Mouse (Mus musculus) neutrophil, adult 5-6 weeks (primary cell): Measurements from ENCODE around the gene Pop7. TPM values are rescaled to one million over a fixed set of nuclear protein-coding genes. Genes with fewer than 3 reads are reported as not detected.

Experiments used
- ATAC-seq: fragments of 151-379, 151-347 bp; 2 replicates; pipeline ENCODE4 v1.8.0; 2017; ENCODE audit warnings: mild to moderate bottlenecking, moderate TSS enrichment; ENCODE audit not compliant: insufficient number of reproducible peaks, poor library complexity, low FRiP score, severe bottlenecking; ENCODE audit errors: extremely low read depth
- total RNA-seq: library from RNA; stranded (forward); fragments of 200-1000 nt; gene quantifications from 2 replicates; pipeline ENCODE4 v1.2.3, GENCODE M21; 2017

Pop7 gene
- total RNA-seq, 1 experiment from 2014 or later, result 20.0 TPM

GRCm38 (mm10) chr5:137529221-137529995 is 27.1 kb upstream of the Pop7 start:
- ATAC-seq, result no peak

- no peak for ATAC-seq
Observed at GRCm38 (mm10) chr5:137528247-137528968, 26.1 kb upstream of the Pop7 start.

DNA sequence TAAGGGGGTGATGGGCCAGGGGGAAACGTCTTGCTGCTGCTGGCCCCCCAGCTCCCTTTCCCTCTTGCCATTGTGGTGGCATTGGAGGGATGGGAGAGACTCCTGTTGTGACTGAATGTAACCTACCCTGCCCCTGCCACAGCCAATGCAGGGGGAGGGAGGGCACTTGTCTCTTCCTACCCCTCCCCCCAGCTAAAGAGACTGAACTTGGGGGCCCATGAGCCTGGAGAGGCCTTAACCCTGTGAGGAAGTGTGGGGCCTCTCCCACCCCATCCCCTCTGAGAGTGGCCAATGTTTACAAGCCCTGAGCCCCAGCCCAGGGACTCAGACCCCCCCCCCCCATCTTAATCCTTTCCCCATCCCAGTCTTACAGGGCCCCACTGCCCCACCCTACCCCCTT is 25.1 kb upstream of the Pop7 start:
- no peak for ATAC-seq

DNA sequence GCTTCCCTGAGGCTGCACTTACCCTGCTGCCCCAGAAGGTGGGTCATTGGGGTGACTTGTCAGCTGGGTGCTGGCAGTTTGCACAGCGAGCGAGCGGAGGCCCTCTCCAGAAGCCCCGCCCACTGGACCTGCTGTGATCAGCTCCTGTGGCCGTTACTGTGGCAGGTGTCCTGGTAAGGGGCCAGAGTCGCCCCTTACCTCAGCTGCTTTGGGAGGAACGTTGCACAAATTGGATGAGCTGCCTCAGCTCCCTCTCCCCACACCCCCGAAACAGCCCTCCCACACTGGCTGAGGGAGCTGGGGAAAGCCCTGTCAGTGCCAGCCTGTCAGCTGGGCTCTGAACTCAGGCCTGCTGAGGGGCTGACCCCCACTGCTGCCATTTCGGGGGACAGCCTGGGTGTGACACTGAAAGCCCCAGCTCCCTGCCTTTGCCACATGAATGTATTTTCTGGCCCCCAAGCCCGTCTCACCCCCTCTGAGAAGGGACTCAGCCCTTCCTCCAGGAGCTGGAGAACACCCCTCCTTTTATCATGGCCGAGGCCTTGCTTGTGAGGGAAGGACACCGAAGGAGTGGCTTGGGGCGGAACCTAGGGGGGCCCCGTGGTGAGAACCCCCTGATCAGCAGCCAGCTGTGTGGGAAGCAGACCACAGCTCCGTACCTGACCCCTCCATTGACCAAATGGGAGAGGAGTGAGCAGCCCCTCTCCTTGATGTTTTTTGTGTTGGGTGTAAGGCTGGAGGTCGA is 24.0 kb upstream of the Pop7 start:
- no peak for ATAC-seq

GRCm38 (mm10) chr5:137525511-137525910 is 23.2 kb upstream of the Pop7 start:
- no peak for ATAC-seq

DNA sequence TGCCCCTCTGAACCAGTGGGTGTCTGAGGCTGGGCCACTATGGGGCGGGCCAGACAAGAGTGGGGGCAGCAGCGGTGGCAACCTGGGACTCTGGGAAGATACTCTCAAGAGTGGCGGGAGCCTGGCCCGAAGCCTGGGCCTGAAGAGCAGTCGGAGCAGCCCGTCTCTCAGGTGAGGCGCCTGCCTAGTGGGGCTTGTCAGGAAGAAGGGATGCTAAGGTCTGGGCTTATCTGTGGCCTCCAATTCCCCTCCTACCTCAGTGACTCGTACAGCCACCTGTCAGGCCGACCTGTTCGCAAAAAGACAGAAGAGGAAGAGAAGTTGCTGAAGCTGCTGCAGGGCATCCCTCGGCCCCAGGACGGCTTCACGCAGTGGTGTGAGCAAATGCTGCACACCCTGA is 22.4 kb upstream of the Pop7 start:
- no peak for ATAC-seq

GRCm38 (mm10) chr5:137524251-137524515 is 21.9 kb upstream of the Pop7 start:
- no peak for ATAC-seq

- no peak for ATAC-seq
Observed at GRCm38 (mm10) chr5:137523396-137524250, 21.3 kb upstream of the Pop7 start.

DNA sequence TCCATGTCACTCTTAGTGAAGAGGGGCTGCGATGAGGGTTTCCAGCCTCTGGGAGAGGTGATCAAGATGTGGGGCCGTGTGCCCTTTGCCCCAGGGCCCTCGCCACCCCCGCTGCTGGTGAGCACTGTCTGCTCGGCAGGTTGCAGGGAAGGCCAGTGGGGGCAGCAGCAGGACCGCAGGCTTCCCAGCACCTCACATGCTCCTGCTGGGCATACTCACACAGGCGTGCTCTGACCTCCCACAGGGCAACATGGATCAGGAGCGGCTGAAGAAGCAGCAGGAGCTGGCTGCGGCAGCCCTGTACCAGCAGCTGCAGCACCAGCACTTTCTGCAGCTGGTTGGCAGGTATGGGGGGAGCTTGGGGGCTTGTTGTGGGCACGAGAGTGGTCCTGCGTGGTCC is 20.4 kb upstream of the Pop7 start:
- no peak for ATAC-seq

GRCm38 (mm10) chr5:137521861-137522260 is 19.5 kb upstream of the Pop7 start:
- no peak for ATAC-seq

GRCm38 (mm10) chr5:137519691-137520550 is 17.6 kb upstream of the Pop7 start:
- no peak for ATAC-seq

DNA sequence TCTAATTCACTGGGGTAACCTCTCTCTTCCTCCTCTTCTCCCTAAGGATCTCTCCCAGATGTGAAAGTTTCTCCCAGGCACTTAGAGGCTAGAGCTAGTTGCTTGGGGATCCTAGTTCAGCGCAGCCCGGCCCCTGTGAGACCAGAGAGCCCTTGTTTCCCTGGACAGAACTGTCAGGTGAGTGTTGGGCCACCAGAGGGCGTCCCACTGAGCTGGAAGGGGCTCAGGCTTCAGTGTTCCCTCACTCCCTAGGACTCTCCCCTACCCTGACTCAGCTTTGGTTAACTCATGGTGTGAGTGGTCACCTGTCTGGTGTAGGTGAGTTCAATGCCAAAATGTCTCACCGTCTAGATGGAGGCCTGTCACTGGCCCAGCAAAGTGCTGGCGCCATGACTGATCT is 16.1 kb upstream of the Pop7 start, which contains the start of gene Gigyf1:
Gigyf1 (plus strand) TSS at position 113 of the 400 bp plus-strand sequence.
- peak; percentile 8; the same call in 1 of the 2 replicates for ATAC-seq

DNA sequence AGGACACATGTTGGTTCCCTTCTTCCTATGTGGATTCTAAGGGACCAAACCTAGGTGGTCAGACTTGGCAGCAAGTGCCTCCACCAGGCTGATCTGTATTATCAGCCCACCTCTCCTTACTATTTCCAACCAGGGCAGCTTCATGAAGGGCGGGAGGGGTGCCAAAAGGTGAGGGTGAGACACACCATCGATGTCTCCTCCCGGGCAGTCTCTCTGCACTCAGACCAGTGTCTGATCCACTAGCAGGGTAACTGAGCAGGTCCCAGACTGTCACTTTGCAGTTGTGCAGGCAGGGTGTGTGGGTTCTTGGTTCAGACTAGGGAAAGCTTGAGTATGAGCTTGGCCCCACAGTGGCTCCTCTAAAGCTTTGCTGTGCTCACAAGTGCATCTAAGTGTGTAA is 12.5 kb upstream of the Pop7 start:
- no peak for ATAC-seq

- ATAC-seq, result no peak
Observed at GRCm38 (mm10) chr5:137513951-137514721, 11.8 kb upstream of the Pop7 start.

DNA sequence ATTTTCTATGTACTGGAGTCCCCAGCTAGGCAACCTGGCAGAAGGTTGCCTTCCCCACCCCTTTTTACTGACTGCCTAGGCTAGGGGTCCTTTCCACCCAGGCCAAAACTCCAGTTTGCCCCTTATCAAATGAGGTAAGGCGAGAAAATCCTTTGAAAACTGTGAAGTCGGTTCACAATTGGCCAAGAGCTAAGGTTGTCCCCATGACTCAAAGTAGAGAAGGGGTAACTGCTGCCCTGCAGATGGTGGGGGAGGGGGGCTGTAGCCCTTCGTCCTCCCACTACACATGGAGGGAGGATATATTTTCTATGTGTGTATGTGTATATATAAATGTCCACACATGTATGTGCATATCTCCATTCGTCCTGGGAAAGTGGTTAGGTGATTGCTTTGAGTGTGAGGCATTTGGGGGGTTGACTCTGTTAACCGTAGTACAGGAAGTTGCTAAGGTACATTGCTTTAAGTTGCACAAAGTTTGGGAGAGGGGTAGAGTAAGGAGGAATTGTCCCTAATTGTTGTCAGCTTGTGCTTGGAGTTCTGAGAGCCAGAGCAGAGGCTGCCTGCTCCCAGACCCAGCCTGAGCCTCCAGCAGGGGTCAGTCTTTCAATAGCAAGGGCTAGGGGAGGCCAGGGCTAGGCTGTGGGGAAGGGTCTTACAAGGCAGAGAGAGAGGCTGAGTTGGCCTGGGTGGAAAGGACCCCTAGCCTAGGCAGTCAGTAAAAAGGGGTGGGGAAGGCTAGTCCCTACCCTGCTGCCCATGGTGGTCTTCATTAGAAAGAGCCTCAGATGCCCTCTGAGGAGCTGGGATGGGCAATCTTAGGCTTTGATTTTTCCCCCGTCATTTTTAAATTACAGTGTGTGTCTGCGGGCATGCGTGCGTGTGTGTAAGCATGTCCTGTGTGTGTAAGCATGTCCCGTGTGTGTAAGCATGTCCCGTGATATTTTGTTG is 10.8 kb upstream of the Pop7 start:
- no peak for ATAC-seq

DNA sequence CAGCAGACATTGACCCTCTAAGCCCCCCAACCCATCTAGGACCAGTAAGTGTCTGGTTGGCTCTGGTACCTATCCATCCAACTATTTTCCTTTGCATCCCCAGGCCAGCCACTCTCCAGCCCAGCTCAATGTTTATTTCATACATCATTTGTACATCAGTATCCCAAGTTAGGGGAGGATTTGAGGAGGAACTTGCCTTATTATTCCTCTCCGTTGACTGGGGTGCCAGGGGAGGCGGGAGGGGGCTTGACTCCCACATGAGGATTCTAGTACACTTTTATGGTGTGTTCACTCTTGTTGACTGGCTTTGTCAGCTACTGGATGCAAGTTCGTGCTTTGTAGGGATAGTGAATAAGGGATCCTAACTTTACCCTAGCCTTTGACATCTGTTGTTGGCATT is 9.4 kb upstream of the Pop7 start:
- no peak for ATAC-seq
